Mouse (Mus musculus) cerebellum, adult 2 months (tissue): ENCODE data around the gene Eef1akmt3.

Source experiments
- CTCF ChIP-seq: fragments of 200-500 bp; IDR thresholded peaks from 2 replicates; pipeline ENCODE4 v1.5.1; 2011; ENCODE audit warnings: low read depth, mild to moderate bottlenecking, control low read depth, low read length, moderate library complexity, borderline replicate concordance; ENCODE audit not compliant: insufficient read depth
- POLR2A ChIP-seq: fragments of 200-500 bp; IDR thresholded peaks from 2 replicates; pipeline ENCODE4 v1.6.1; 2011; ENCODE audit warnings: low read length, control low read depth, borderline replicate concordance; ENCODE audit not compliant: insufficient read depth

- TF ChIP-seq POLR2A (no peak), CTCF (no peak)
Observed at GRCm38 (mm10) chr10:127002056-127002455, 39.3 kb downstream of the Eef1akmt3 start.
